Mouse (Mus musculus) monocyte, adult 2 months (primary cell): ENCODE measurements around the gene Tmem268.

ENCODE experiments used
- DNase-seq, 2 experiments: peaks; one replicate each; pipeline ENCODE4 v3.0.0; 2022; ENCODE audit warnings: low spot score in 2 of 2, low read depth in 1 of 2

Tmem268 gene

DNA sequence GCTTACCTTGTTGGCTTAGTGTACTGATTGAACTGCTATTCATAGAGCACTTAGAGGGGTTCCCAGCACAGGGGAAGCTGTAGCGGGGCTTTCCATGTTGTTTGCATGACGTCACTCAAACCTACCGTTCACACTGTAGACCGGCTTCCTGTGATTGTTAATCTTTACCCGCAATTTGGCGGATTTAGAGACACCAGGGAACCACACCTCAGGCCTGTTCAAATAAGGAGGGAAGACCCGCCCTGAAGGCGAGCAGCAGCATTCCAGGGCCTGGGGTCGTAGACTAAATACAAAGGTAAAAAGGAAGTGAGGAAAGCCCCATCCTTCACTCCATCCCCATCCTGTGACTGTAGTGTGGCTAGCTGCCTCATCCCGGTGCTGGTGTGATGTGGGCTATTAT lies 36.7 kb downstream of the Tmem268 start:
- no peak for DNase-seq

DNA sequence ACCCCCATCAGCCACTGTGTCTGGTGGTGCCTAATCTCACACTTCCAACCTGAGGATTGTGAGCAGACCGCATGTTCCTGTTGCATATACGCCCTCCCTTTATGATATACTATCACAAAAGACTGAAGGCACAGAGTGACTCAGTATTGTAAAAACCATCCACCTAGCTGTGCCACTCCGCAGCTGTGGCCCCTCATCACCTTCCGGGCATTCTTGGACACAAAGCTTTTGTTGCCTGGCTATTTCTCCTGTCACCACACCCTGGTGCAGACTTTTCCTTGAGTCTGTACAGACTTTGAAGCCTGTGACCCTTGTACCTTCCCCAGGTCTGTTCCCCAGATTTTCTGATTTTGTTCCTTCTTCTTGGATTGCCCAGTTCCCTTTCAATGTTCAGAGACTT lies 37.4 kb downstream of the Tmem268 start:
- DNase-seq, result no peak

GRCm38 (mm10) chr4:63600786-63601185 lies 42.2 kb downstream of the Tmem268 start:
- DNase-seq, result no peak

DNA sequence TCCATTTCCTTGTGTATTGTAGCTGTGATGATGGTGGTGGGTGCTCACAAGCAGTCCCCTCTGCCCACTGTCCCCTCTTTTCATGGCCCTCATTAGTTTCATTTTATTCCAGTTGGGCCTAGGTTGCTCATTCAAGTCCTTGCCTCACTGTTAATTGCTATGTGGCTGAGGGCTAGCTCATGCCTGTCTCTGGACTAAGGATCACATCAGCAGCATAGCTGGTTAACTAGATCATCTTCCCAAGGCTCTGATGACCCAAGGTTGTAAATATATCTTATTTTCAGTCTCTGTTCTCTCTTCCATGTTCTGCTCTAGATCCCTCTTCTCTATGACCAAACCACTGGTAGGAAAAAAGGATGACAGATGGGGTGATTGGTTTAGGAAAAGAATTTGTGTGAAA lies 42.7 kb downstream of the Tmem268 start:
- DNase-seq, result no peak

DNA sequence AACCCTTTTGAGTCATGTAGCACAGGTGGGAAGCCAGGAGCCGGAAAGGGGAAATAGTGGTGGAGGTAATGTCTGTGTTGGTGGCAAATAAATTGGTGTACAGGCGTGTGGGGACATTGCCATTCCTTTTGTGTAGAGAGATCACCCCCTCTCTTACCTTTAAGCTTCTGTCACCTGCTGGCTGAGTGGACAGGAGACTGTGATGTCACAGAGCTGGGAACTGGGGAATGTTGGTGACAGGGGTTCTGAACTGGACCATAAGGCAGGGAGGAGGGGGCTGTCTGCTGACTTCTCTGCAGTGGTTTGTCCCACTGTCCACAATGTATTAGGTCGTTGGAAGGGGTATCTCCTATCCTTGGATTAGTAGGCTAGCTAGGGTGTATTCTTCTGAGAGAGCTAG lies 46.4 kb downstream of the Tmem268 start, which contains the start of gene Gm11213:
Gm11213 (minus strand) TSS at position 317 of the 400 bp plus-strand sequence.
- DNase-seq, result no peak

DNA sequence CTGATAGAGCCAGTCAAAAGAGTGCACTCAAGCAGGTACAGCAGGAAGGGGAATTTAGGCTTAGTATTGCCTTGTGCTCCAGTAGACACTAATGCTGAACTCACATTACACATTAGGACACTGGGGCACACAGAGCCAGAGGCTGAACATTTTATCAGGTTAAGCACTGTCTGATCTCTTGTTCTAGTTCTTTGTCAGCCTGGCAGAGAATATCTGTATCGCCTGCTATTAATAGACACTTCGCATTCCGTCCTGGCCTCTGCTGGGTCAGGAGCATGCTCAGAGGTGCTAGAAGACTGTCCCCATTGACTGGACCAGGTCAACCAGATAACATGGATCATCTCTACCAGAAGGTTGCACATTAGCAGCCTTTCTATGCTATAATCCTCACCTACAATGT lies 47.0 kb downstream of the Tmem268 start:
- DNase-seq, result no peak

- no peak for DNase-seq
Observed at GRCm38 (mm10) chr4:63605968-63606367, 47.4 kb downstream of the Tmem268 start.

- no peak for DNase-seq
Observed at GRCm38 (mm10) chr4:63608391-63608790, 49.8 kb downstream of the Tmem268 start.

- DNase-seq, result no peak
Observed at GRCm38 (mm10) chr4:63621861-63622260, 63.3 kb downstream of the Tmem268 start.

- DNase-seq, result no peak
Observed at GRCm38 (mm10) chr4:63622378-63622835, 63.8 kb downstream of the Tmem268 start, which contains the start of gene Tex48. Tex48 (minus strand) TSS chr4:63622428.

DNA sequence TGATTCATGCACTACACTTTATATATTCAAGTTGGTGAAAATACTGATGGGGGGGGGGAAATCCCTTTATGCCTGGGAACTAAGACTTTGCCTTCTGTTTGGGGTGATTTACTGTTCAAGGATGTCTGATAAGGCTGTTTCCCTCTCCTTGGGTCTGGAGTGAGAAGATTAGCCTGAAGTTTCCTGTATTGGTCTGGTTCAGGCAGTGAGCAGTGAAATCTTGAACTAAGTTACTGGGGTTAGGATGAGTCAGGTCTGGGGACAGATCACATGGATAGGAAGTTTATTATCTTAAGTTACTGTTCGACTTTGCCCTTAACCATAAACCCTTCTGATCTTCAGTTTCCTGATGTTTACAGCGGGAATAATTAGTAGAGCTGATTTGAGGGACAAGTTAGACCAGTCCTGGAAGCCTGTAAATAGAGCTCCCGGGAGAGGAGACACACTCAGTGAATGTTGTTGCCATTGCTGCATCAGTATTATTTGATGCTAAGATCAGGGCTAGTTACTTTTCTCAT lies 67.0 kb downstream of the Tmem268 start:
- no peak for DNase-seq

GRCm38 (mm10) chr4:63627111-63627510 lies 68.5 kb downstream of the Tmem268 start:
- no peak for DNase-seq

GRCm38 (mm10) chr4:63633181-63633580 lies 74.6 kb downstream of the Tmem268 start:
- no peak for DNase-seq
